Mouse (Mus musculus) E14TG2a.4 (cell line): ENCODE results near the gene Pycr1.

Experiments used
- CTCF ChIP-seq: conservative IDR thresholded peaks from 2 replicates; pipeline ENCODE4 v1.5.1; 2014; ENCODE audit warnings: low read length
- NANOG ChIP-seq: IDR thresholded peaks from 2 replicates; pipeline ENCODE4 v1.6.1; 2014; ENCODE audit warnings: borderline replicate concordance, low read length, mixed read lengths
- POU5F1 ChIP-seq: IDR thresholded peaks from 2 replicates; pipeline ENCODE4 v1.6.1; 2014; ENCODE audit warnings: low read length, borderline replicate concordance

DNA sequence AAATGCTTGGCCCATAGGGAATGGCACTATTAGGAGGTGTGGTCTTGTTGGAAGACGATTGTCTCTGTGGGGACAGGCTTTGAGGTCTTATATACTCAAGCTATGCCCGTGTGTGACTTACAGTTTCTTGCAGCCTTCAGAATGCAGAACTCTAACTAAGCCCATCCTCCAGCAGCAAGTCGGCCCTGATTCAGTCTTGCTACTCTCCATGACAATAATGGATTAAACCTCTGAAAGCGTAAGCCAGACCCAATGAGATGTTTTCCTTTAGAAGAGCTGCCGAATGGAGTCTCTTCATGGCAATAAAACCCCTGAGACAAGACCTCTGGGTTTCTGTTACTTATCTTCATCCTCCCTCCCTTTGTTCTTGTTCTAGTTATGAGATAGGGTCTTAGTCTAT, 8.8 kb downstream of the Pycr1 start:
- no peak for TF ChIP-seq CTCF
- no peak for TF ChIP-seq NANOG
- no peak for TF ChIP-seq POU5F1
